Mouse (Mus musculus): ENCODE measurements at regions not wholly inside any gene's neighbourhood (a gene's known extent, or its start where the extent isn't known, plus 50 kb on each side); places are given as distances from the start of the nearest gene placed in this dataset.

DNA sequence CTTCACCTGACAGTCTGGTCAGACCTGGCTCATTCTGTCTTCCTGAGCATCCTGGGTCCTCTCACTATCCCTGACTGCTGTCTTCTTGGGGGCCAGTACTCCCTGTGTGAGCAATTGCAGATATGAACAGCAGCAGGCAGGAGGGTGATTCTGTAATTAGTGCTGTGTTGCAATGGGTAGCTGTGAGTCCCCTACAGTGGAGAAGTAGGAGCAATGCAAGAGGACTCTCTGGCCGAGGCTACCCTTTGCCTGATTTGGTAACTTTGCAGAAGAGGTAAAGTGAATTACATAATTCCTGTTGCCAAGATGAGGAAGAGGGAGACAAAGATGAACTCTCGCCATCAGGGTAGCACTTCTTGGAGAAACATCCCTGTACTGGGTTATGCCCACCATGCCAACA is 50.1 kb upstream of the Cxcr4 start:
- Histone ChIP-seq H3K9me3 (replicated peaks; ENCODE audit: control insufficient read depth, insufficient read depth, low read length, poor library complexity, severe bottlenecking) (no peaks in the 10 kb centered on the region; the same call in 1 of the 2 replicates), H3K27ac (ENCODE audit: insufficient read depth, low read length) (no peak overlapping the region)
- TF ChIP-seq POLR2A (IDR thresholded peaks at IDR 0.05; ENCODE audit: insufficient read depth, low read length): no peak

More for the DNA sequence above, 50.1 kb upstream of the Cxcr4 start:
- Histone ChIP-seq H3K27me3 (ENCODE audit: control insufficient read depth, insufficient read depth, low read length, poor library complexity, severe bottlenecking) (no peaks in the 10 kb centered on the region), H3K4me3 (ENCODE audit: low read depth, low read length) (no peak overlapping the region), H3K9ac (ENCODE audit: low read depth, poor library complexity, severe bottlenecking) (no peak overlapping the region), H3K36me3 (ENCODE audit: control insufficient read depth, insufficient read depth, low read length, poor library complexity, severe bottlenecking) (no peaks in the 10 kb centered on the region), H3K4me1 (ENCODE audit: control insufficient read depth, insufficient read depth, low read length) (no peaks in the 10 kb centered on the region)

All from ES-Bruce4 (cell line).